Mouse (Mus musculus) brain, embryonic 14.5 days (tissue): ENCODE measurements around the gene Dnase2a.

Experiments
- CTCF ChIP-seq: fragments of 200-500 bp; IDR thresholded peaks from 2 replicates; pipeline ENCODE4 v1.5.1; 2012; ENCODE audit warnings: inconsistent platforms, mild to moderate bottlenecking, moderate library complexity, borderline replicate concordance; ENCODE audit not compliant: insufficient read depth, insufficient read length; ENCODE audit errors: extremely low read depth
- POLR2A ChIP-seq: fragments of 200-500 bp; IDR thresholded peaks from 2 replicates; pipeline ENCODE4 v1.6.1; 2012; ENCODE audit warnings: mild to moderate bottlenecking, inconsistent platforms, borderline replicate concordance; ENCODE audit not compliant: poor library complexity, insufficient read depth, insufficient read length, severe bottlenecking; ENCODE audit errors: extremely low read depth

GRCm38 (mm10) chr8:84909162-84909767 is 905 bp downstream of the Dnase2a start:
- TF ChIP-seq CTCF = no peak
- no peak for TF ChIP-seq POLR2A
